Mouse (Mus musculus): ENCODE results near the gene Olfr609.
"Not testable (repeated sequence)": the region's sequence is repeated elsewhere in the genome, so short reads cannot be mapped to it uniquely, and the experiment has no call there.

The Olfr609 gene

DNA sequence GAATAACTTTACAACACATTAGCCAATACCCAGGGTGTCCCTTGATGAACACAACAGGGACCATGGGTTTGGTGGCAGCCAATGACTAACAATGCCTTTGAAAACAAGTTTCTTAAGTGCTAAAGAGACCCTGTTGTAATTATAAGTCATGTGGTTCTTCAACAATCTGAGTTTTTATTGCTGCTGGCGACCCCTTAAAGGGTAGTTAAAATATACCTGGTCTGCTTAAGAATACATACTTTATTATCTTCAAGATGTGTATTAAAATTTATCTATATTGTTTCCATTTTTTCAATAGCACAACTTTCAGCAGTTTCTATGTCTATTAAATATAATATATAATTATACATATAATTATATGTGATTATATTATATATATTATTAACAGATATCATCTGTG, at the start of gene Olfr609:
Olfr609 (minus strand) TSS at position 101 of the 400 bp plus-strand sequence.
- no peak for DNase-seq

DNA sequence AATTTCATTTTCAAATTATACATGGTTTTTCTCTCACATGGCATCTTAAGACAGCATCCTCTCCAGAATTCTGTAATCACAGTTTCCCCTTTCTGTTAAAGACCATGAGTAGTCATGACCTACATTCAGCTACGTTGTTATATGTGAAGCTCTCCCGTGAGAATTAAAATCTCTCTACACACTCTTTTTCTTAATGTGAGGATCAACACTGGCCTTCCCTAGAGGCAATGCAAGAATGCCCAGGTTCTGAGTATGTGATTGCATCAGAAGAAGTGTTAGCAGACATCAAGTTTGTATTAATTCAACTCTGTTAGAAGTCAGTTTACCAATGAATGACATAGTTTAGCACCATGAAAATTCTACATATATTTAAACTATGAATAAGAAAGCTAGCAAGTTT, 44.8 kb upstream of the Olfr609 start, which contains the start of gene Olfr612:
Olfr612 (minus strand) TSS at position 101 of the 400 bp plus-strand sequence.
- not testable (repeated sequence) for DNase-seq

DNA sequence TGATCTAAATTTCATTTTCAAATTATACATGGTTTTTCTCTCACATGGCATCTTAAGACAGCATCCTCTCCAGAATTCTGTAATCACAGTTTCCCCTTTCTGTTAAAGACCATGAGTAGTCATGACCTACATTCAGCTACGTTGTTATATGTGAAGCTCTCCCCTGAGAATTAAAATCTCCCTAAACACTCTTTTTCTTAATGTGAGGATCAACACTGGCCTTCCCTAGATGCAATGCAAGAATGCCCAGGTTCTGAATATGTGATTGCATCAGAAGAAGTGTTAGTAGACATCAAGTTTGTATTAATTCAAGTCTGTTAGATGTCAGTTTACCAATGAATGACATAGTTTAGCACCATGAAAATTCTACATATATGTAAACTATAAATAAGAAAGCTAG, 22.9 kb upstream of the Olfr609 start, which contains the start of gene Olfr611:
Olfr611 (minus strand) TSS at position 101 of the 400 bp plus-strand sequence.
- not testable (repeated sequence) for DNase-seq

DNA sequence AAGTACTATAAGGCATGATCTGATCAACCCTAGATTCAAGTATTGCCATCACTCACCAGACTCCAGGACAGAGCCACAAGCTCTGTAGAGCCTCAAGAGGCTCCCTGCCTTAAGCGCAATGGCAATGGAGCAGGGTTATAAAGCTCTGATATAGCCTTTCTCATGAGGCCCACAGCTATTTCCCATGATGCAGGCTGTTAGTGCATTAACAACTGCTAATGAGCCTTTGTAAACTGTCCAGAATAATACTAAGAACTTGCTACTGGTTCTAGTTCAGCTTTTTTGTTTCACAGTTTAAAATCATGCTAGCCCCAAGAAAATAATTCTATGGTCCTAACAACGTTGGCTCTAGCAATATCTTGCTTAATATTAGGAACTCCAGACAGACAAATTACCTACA, 14.2 kb upstream of the Olfr609 start, which contains the start of gene Olfr610:
Olfr610 (minus strand) TSS at position 101 of the 400 bp plus-strand sequence.
- no peak for DNase-seq

DNA sequence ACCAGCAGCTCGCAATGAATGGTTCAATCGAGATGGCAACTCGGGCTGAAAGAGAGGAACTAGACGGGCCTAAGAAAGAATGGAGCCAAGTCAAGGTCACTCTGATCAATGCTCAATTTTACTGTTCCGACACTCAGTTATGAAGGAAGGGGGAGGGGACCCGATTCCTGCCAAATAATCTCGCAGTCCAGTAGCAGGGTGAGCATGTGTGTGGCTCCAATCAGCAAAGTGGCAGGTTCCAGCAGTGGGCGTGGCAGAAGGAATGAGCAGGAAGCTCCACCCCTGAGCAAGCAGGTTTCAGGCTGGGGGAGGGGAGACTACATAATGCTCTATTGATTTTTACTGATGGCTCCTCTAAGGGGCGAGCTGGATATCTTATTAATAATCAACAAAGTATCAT, 20.8 kb downstream of the Olfr609 start:
- DNase-seq = not testable (repeated sequence)

DNA sequence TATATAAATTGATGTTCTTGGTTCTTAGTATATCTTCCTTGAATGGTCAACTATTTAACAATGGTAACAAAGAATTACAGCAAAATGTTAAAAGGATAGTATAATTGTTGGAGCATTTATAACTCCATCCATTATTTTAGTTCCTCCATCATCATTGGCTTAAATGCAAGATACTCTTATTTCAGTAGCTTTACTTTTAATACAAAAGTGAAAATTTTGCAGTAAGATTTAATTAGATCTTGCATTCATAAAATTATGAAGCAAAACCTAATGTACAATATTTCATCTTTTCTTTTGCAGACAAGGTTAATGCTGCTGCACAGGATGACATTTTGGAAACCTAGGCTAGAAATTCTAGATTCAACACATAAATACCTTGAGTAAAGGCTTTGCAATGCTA, 28.3 kb downstream of the Olfr609 start, which contains the start of gene Olfr608:
Olfr608 (plus strand) TSS at position 301 of the 400 bp plus-strand sequence.
- DNase-seq = no peak

DNA sequence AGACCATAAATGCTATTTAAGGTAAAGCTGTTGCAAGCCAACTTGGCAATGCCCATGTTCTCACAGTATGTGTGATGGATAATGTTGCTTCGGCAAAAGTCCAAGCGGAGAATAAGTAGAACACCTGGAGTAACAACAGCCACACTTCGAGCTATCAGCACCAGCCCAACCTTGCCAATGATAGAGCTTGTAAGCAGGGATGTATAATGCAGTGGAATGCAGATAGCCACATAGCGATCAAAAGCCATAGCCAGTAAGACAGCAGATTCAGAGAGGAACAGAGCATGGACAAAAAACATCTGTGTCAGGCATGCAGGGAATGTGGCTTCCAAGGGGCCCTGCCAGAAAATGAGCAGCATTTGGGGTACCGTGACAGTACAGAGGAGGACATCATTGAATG, 37.3 kb downstream of the Olfr609 start:
- DNase-seq = no peak

DNA sequence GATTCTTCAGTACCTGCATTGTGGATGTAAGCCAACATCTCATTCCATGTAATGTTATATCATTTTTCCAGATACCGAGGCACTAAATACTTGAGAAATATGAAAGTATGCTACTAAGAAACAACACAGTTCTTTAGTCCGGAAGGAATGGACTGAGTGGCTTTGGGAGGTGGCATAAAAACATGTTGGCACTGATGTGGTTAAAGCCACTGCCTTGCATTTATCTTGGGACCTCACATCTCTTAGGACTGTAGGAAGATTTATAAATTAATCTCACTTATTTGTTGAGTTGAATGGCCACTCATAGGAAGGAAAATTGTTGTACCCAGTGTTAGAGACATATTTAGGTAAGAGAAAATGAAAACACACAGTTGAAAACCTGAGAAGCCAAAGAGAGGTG, 49.1 kb downstream of the Olfr609 start, which contains the start of gene Olfr606:
Olfr606 (plus strand) TSS at position 301 of the 400 bp plus-strand sequence.
- no peak for DNase-seq

DNA sequence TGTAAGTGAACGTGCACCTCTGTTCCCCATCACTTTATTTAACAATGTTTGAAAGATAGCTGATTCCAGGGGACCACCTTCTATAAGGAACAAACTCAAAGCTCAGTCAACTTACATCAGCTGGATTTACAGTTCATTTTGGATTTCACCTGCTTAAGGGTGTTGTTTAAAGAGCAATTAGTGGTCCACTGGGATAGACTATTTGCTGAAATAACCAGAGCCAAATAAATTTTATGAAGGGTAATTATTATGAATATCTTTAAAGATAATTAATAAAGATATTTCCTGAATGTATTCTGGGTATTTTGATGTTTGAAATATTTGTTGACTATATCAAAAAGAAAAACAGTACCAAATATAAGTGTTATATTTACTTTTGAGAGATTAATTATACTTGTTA, 52.5 kb downstream of the Olfr609 start, which contains the start of gene Olfr605:
Olfr605 (minus strand) TSS at position 101 of the 400 bp plus-strand sequence.
- DNase-seq = no peak
